Mouse (Mus musculus) urinary bladder, postnatal 36 days (tissue): Measurements from ENCODE around the gene E130114P18Rik.

Experiments
- DNase-seq, 2 experiments: peaks; one replicate each; pipeline ENCODE4 v3.0.0; 2022; ENCODE audit warnings: low spot score in 2 of 2, mixed read lengths in 1 of 2

E130114P18Rik gene

GRCm38 (mm10) chr4:97564199-97564598, 213.7 kb downstream of the E130114P18Rik start:
- DNase-seq, result no peak

- no peak for DNase-seq
Measured at GRCm38 (mm10) chr4:97557585-97557984, 220.3 kb downstream of the E130114P18Rik start.

GRCm38 (mm10) chr4:97544016-97544415, 233.9 kb downstream of the E130114P18Rik start:
- no peak for DNase-seq

- no peak for DNase-seq
Measured at GRCm38 (mm10) chr4:97532072-97532471, 245.8 kb downstream of the E130114P18Rik start.

DNA sequence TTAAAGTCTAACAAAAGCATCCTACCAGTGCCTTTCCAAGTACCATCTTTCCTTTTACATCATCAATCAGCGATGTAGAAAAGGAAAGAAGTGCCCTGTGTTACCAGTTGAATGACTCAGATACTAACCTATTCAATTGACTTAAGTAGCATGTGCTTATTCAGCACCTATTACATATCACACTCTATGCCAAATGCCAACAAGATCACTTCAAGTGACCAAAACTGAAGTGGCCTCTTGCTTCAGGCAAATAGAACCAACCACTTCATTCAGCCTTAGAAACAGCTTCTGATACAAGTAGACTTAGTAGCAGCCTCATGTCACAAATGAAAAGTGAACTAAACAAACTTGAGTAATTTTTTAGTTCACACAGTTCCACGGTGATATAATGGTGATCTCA, 249.4 kb downstream of the E130114P18Rik start:
- DNase-seq, result no peak
